Mouse (Mus musculus): ENCODE results near the gene Syne1. TPM values are rescaled to one million over a fixed set of nuclear protein-coding genes. Genes with fewer than 3 reads are reported as not detected.

The Syne1 gene
- total and polyA plus RNA-seq, 3 experiments, result 29.0 to 66.6 (median 53.6) TPM

DNA sequence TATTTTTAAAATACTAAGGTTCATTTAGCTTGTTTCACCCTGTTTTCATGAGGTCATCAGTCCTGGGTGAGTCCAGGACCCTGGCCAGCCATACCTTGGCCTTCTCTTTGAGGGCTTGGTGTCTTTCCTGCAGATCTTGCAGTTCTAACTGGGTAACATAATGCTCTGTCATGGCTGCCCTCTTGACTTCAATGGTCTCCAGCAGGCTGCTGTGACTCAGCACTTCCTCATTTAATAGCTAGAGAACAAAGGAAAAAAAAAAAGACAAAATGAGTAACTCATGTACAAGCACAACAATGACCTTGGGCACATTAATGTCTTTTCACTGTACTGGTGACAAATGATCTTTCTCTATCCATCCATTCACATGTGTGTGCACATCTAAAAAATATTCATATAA lies 294.6 kb downstream of the Syne1 start:
- no peak for DNase-seq
- no peak overlapping the region for H3K4me3 ChIP-seq
- no peak overlapping the region for H3K27ac ChIP-seq
- H3K27me3 ChIP-seq (ENCODE audit: control insufficient read depth, insufficient read depth, low read length), result no peaks in the 10 kb centered on the region
- intact Hi-C loops (cut with DNase I), result no loop called here
- H3K4me1 ChIP-seq (ENCODE audit: control insufficient read depth, insufficient read depth, low read length), result no peaks in the 10 kb centered on the region; the same call in 1 of the 2 replicates
- peaks cover 8% of the 10 kb centered on the region for H3K36me3 ChIP-seq (ENCODE audit: control insufficient read depth, insufficient read depth, low read length)
- H3K79me2 ChIP-seq (replicated peaks; ENCODE audit: control insufficient read depth, insufficient read depth, low read length), result no peaks in the 10 kb centered on the region
- no peak for TF ChIP-seq EP300 (IDR thresholded peaks at IDR 0.05; ENCODE audit: insufficient read depth, low read depth, low read length)
- no peak for TF ChIP-seq POLR2A (IDR thresholded peaks at IDR 0.05; ENCODE audit: insufficient read depth, low read depth, low read length)
- no peak for TF ChIP-seq CTCF (IDR thresholded peaks at IDR 0.05)
- no peak overlapping the region for H3K9ac ChIP-seq (ENCODE audit: low read depth, low read length)

DNA sequence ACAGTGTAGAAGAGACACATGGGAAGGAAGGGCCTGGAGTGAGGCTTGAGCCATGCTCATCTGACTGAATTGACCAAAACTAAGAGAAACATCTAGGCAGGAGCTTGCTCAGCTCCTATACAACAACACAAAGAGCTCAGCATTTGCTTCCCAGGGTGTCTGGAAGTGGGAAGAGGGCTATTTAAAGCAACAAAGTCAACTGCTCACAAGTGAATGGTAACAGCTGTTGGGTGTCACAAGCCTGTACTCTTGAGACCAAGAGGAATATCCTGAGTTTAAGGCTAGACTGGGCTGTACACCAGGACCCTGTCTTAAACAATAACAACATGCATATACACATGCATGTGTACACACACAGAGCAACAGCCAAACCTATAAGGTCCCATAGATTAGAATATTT lies 297.5 kb downstream of the Syne1 start:
- intact Hi-C loops (cut with DNase I), result no loop called here
- no peak for TF ChIP-seq EP300 (IDR thresholded peaks at IDR 0.05; ENCODE audit: insufficient read depth, low read depth, low read length)
- no peak for TF ChIP-seq POLR2A (IDR thresholded peaks at IDR 0.05; ENCODE audit: insufficient read depth, low read depth, low read length)
- no peak for TF ChIP-seq CTCF (IDR thresholded peaks at IDR 0.05)

DNA sequence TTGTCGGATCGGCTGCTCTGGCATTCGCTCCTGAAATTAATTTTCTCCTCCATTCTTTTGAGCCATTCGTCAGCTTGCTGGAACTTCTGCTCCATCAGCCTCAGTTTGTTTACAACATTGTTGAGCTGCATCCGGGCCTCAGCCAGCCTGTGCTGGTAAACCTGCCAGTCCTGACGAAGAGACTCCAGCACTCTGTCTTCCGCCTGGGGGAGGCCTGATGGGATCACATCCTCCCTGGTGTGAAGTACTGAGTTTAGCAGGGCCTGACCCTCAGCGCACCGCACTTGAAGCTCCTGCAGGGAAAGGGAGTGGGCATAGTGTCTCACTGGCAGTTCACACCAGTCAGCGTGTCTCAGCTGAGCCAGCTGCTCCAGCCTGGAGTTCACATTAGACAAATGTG lies 300.6 kb downstream of the Syne1 start:
- no peak overlapping the region for H3K4me3 ChIP-seq
- TF ChIP-seq POLR2A (IDR thresholded peaks at IDR 0.05; ENCODE audit: insufficient read depth, low read depth, low read length) (no peak), CTCF (IDR thresholded peaks at IDR 0.05) (no peak), EP300 (IDR thresholded peaks at IDR 0.05; ENCODE audit: insufficient read depth, low read depth, low read length) (no peak)
- no peaks in the 10 kb centered on the region for H3K27me3 ChIP-seq (ENCODE audit: control insufficient read depth, insufficient read depth, low read length)
- 76% methylated on average over 10 of the region's 10 CpGs for WGBS
- peaks cover 8% of the 10 kb centered on the region for H3K36me3 ChIP-seq (ENCODE audit: control insufficient read depth, insufficient read depth, low read length)
- intact Hi-C loops (cut with DNase I), result no loop called here
- H3K79me2 ChIP-seq (replicated peaks; ENCODE audit: control insufficient read depth, insufficient read depth, low read length), result no peaks in the 10 kb centered on the region
- H3K27ac ChIP-seq, result no peak overlapping the region
- no peak for DNase-seq
- no peaks in the 10 kb centered on the region; the same call in 1 of the 2 replicates for H3K4me1 ChIP-seq (ENCODE audit: control insufficient read depth, insufficient read depth, low read length)
- no peak overlapping the region for H3K9ac ChIP-seq (ENCODE audit: low read depth, low read length)

More for the DNA sequence above, 297.5 kb downstream of the Syne1 start:
- DNase-seq, result no peak
- H3K27ac ChIP-seq, result no peak overlapping the region
- no peaks in the 10 kb centered on the region; the same call in 1 of the 2 replicates for H3K4me1 ChIP-seq (ENCODE audit: control insufficient read depth, insufficient read depth, low read length)
- H3K9ac ChIP-seq (ENCODE audit: low read depth, low read length), result no peak overlapping the region
- peaks cover 8% of the 10 kb centered on the region for H3K36me3 ChIP-seq (ENCODE audit: control insufficient read depth, insufficient read depth, low read length)
- H3K27me3 ChIP-seq (ENCODE audit: control insufficient read depth, insufficient read depth, low read length), result no peaks in the 10 kb centered on the region
- no peak overlapping the region for H3K4me3 ChIP-seq
- no peaks in the 10 kb centered on the region for H3K79me2 ChIP-seq (replicated peaks; ENCODE audit: control insufficient read depth, insufficient read depth, low read length)

DNA sequence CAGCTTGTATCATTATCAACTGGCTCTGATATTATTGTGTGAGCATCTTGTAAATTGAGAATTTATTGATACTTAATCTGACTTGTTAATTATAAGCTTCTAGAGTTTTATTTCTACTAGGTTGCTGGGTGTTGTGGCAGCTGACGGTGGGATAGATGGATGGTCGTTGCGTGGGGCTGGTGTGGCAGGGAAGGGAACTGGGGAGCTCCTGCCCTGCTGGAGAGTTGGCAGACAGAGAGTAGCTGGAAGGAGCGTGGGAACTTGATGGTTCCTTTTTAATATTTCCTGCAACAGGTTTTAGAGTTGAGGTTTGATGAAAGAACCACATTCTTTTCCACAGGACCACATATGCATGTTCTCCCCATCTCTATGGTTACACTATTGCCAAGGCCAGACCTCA lies 311.6 kb downstream of the Syne1 start:
- Histone ChIP-seq H3K79me2 (replicated peaks; ENCODE audit: control insufficient read depth, insufficient read depth, low read length) (no peaks in the 10 kb centered on the region), H3K9ac (ENCODE audit: low read depth, low read length) (no peak overlapping the region), H3K27ac (no peak overlapping the region), H3K4me1 (ENCODE audit: control insufficient read depth, insufficient read depth, low read length) (no peaks in the 10 kb centered on the region), H3K27me3 (ENCODE audit: control insufficient read depth, insufficient read depth, low read length) (no peaks in the 10 kb centered on the region), H3K4me3 (no peak overlapping the region), H3K36me3 (ENCODE audit: control insufficient read depth, insufficient read depth, low read length) (no peaks in the 10 kb centered on the region; the same call in 1 of the 2 replicates)
- DNase-seq, result no peak
- no peak for TF ChIP-seq CTCF (IDR thresholded peaks at IDR 0.05)
- no peak for TF ChIP-seq POLR2A (IDR thresholded peaks at IDR 0.05; ENCODE audit: insufficient read depth, low read depth, low read length)
- TF ChIP-seq EP300 (IDR thresholded peaks at IDR 0.05; ENCODE audit: insufficient read depth, low read depth, low read length), result no peak
- WGBS, result 91% methylated on average over 4 of the region's 4 CpGs
- intact Hi-C loops (cut with DNase I), result no loop called here

DNA sequence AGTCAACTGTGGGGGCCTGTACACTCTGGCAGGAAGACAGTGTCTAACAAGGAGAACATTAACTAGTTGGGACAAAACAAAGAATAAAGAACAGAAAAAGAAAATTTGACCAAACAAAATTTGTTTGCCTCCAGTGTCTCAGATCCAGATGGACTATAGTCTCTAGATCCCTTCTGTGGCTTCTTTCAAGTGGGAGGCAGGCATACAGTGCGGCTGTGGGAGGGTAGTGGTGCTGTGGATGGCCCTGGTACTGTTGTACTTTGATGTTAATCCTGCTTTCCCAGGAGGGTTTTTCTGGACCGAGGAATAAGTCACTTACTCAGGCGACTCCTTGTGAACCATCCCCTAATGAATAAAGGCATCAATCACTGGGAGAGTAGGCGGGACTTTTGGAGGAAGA lies 314.4 kb downstream of the Syne1 start:
- H3K27me3 ChIP-seq (ENCODE audit: control insufficient read depth, insufficient read depth, low read length), result no peaks in the 10 kb centered on the region
- TF ChIP-seq CTCF (IDR thresholded peaks at IDR 0.05), result no peak
- TF ChIP-seq POLR2A (IDR thresholded peaks at IDR 0.05; ENCODE audit: insufficient read depth, low read depth, low read length), result no peak
- TF ChIP-seq EP300 (IDR thresholded peaks at IDR 0.05; ENCODE audit: insufficient read depth, low read depth, low read length), result no peak
- H3K4me1 ChIP-seq (ENCODE audit: control insufficient read depth, insufficient read depth, low read length), result no peaks in the 10 kb centered on the region
- DNase-seq, result no peak
- H3K79me2 ChIP-seq (replicated peaks; ENCODE audit: control insufficient read depth, insufficient read depth, low read length), result no peaks in the 10 kb centered on the region
- intact Hi-C loops (cut with DNase I), result no loop called here
- no peak overlapping the region for H3K4me3 ChIP-seq
- no peak overlapping the region for H3K27ac ChIP-seq
- 76% methylated on average over 4 of the region's 4 CpGs for WGBS
- no peaks in the 10 kb centered on the region; the same call in 1 of the 2 replicates for H3K36me3 ChIP-seq (ENCODE audit: control insufficient read depth, insufficient read depth, low read length)
- no peak overlapping the region for H3K9ac ChIP-seq (ENCODE audit: low read depth, low read length)

DNA sequence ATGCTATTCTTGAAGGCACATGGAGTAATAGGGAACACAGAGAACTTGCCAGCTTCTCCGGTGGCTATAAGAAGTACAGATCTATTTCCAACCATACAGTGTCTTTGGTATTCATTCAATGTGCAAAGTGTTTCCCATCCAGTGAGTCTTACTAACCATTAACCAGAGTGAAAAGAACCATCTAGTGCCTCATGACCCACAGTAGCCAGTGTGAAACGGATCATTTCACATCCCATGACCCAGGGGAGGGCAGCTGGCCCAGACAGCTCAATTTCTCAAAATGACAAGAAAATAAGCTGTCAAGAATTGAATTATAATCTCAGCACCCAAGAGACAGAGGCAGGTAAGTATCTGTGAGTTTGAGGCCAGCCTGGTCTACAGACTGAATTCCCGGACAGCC lies 315.1 kb downstream of the Syne1 start:
- Histone ChIP-seq H3K9ac (ENCODE audit: low read depth, low read length) (no peak overlapping the region), H3K4me1 (ENCODE audit: control insufficient read depth, insufficient read depth, low read length) (no peaks in the 10 kb centered on the region), H3K4me3 (no peak overlapping the region), H3K36me3 (ENCODE audit: control insufficient read depth, insufficient read depth, low read length) (no peaks in the 10 kb centered on the region; the same call in none of the 2 replicates), H3K27ac (no peak overlapping the region), H3K27me3 (ENCODE audit: control insufficient read depth, insufficient read depth, low read length) (no peaks in the 10 kb centered on the region), H3K79me2 (replicated peaks; ENCODE audit: control insufficient read depth, insufficient read depth, low read length) (no peaks in the 10 kb centered on the region)
- 94% methylated on average over 3 of the region's 3 CpGs for WGBS
- DNase-seq, result no peak
- intact Hi-C loops (cut with DNase I), result no loop called here
- TF ChIP-seq CTCF (IDR thresholded peaks at IDR 0.05) (no peak), EP300 (IDR thresholded peaks at IDR 0.05; ENCODE audit: insufficient read depth, low read depth, low read length) (no peak), POLR2A (IDR thresholded peaks at IDR 0.05; ENCODE audit: insufficient read depth, low read depth, low read length) (no peak)
